Mouse (Mus musculus) kidney, adult 2 months (tissue): ENCODE measurements around the gene Tradd. TPM values are rescaled to one million over a fixed set of nuclear protein-coding genes. Genes with fewer than 3 reads are reported as not detected.
"Not testable (repeated sequence)": the region's sequence is repeated elsewhere in the genome, so short reads cannot be mapped to it uniquely, and the experiment has no call there.

Source experiments
- DNase-seq: peaks from one replicate; pipeline ENCODE4 v3.0.0; 2021
- H3K27ac ChIP-seq: fragments of 200-500 bp; 2 replicates; pipeline ENCODE4 v1.5.1; 2012; ENCODE audit warnings: low read depth, low read length, control low read depth, inconsistent platforms; ENCODE audit not compliant: insufficient read depth
- H3K27me3 ChIP-seq: fragments of 200-500 bp; replicated peaks from 2 replicates; pipeline ENCODE4 v1.6.1; 2012; ENCODE audit warnings: mild to moderate bottlenecking, moderate library complexity, low read length, inconsistent platforms; ENCODE audit not compliant: control insufficient read depth, insufficient read depth
- H3K36me3 ChIP-seq: fragments of 200-500 bp; 2 replicates; pipeline ENCODE4 v1.6.1; 2012; ENCODE audit warnings: mild to moderate bottlenecking, moderate library complexity, low read length, inconsistent platforms; ENCODE audit not compliant: control insufficient read depth, insufficient read depth
- H3K4me1 ChIP-seq: fragments of 200-500 bp; 2 replicates; pipeline ENCODE4 v1.6.1; 2011; ENCODE audit warnings: low read length; ENCODE audit not compliant: control insufficient read depth, insufficient read depth
- H3K4me3 ChIP-seq: fragments of 200-500 bp; 2 replicates; pipeline ENCODE4 v1.5.1; 2011; ENCODE audit warnings: mild to moderate bottlenecking, low read depth, low read length, control low read depth; ENCODE audit not compliant: insufficient read depth
- CTCF ChIP-seq: fragments of 200-500 bp; conservative IDR thresholded peaks from 2 replicates; pipeline ENCODE4 v1.5.1; 2011; ENCODE audit warnings: low read depth, mild to moderate bottlenecking, control low read depth, low read length, moderate library complexity, mixed read lengths; ENCODE audit not compliant: insufficient read depth, insufficient read length
- POLR2A ChIP-seq: fragments of 200-500 bp; IDR thresholded peaks from one replicate; pipeline ENCODE4 v1.6.1; 2011; ENCODE audit warnings: low read depth, low read length, control low read depth
- WGBS: fragments of 180-500 bp; shearing (Covaris S2); methylation state at CpG from one replicate; pipeline ENCODE4 v1.1.7; 2018; 5-methylcytosine and 5-hydroxymethylcytosine counted together
- polyA plus RNA-seq: library from polyadenylated mRNA; depleted of rRNA; stranded (reverse); fragments of >200 nt; gene quantifications from 2 replicates; pipeline ENCODE4 v1.2.3, GENCODE M21; 2012

Tradd gene
- polyA plus RNA-seq, 1 experiment = 13.5 TPM

DNA sequence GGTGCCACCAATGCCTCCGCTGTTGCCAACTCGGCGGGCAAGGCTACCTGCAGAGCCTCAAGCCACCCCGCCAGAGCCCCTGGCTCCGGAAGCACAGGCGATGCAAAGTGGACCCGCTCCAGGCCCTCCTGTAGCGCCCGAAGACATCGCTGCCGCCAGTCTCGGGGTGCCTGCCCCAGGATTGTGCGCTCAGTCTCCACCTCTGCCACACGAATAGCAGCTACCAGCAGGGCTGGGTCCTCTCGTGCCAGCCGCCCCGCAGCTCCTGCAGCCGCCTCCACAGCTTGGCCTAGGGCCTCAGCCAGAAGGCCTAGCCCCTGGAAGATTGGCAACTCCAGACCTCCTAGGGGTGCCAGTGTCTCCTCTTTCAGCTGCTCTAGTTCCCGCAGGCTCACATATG, 29.0 kb upstream of the Tradd start:
- H3K4me3 ChIP-seq = no peak overlapping the region
- TF ChIP-seq POLR2A (no peak), CTCF (no peak)
- H3K27ac ChIP-seq = no peak overlapping the region

DNA sequence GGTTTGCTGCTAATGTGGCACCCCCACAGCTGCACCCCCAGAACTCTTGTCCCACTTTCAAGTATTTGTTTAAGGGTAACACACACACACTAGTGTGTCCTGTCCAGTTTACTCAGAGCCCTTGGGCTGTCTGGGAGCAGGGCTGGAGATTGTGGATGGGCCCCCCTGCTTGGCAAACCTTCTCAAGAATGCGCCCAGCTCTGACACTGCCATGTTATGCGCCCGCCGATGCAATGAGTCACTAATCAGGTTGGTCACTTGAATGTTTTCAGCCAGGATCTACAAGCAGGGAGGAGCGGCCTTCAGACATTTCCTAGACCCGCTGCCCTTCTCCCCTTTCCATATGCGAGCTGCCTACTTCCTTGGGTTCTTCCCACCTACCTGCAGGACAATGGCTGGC, 28.1 kb upstream of the Tradd start:
- Histone ChIP-seq H3K4me3 (no peak overlapping the region), H3K27me3 (no peaks in the 10 kb centered on the region), H3K4me1 (peaks cover 9% of the 10 kb centered on the region), H3K27ac (no peak overlapping the region), H3K36me3 (no peaks in the 10 kb centered on the region)
- TF ChIP-seq CTCF = no peak
- no peak for TF ChIP-seq POLR2A
- 62% methylated on average over 7 of the region's 7 CpGs for WGBS
- DNase-seq = no peak

More for the DNA sequence above, 29.0 kb upstream of the Tradd start:
- Histone ChIP-seq H3K4me1 (peaks cover 9% of the 10 kb centered on the region), H3K27me3 (no peaks in the 10 kb centered on the region), H3K36me3 (no peaks in the 10 kb centered on the region)
- 77% methylated on average over 19 of the region's 19 CpGs for WGBS
- no peak for DNase-seq

DNA sequence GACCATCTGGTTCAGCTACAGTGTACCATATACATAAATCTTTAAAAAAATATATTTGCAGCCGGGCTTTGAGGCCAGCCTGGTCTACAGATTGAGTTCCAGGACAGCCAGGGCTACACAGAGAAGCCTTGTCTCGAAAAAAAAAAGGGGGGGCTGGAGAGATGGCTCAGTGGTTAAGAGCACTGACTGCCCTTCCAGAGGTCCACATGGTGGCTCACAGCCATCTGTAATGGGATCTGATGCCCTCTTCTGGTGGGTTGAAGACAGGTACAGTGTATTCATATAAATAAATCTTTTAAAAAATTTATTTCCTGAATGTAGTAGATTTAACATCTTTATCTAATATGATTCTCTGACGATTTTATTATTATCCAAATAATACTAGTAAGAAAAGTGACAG, 27.4 kb upstream of the Tradd start:
- H3K4me3 ChIP-seq, H3K27ac ChIP-seq, H3K36me3 ChIP-seq, DNase-seq, H3K4me1 ChIP-seq, H3K27me3 ChIP-seq: not testable (repeated sequence)
- WGBS = 57% methylated on average over 3 of the region's 3 CpGs

DNA sequence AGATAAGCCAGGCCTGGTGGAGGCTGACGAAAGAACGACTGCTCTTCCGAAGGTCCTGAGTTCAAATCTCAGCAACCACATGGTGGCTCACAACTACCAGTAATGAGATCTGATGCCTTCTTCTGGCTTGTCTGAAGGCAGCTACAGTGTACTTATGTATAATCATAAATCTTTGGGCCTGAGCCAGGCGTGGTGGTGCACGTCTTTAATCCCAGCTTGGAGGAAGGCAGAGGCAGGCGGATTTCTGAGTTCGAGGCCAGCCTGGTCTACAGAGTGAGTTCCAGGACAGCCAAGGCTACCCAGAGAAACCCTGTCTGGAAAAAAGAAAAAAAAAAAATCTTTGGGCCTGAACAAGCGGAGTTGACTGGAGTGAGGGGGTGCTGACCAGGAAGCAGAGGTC, 27.0 kb upstream of the Tradd start:
- DNase-seq, H3K4me3 ChIP-seq, H3K27ac ChIP-seq, H3K4me1 ChIP-seq, H3K36me3 ChIP-seq, H3K27me3 ChIP-seq: not testable (repeated sequence)
- 78% methylated on average over 8 of the region's 8 CpGs for WGBS

DNA sequence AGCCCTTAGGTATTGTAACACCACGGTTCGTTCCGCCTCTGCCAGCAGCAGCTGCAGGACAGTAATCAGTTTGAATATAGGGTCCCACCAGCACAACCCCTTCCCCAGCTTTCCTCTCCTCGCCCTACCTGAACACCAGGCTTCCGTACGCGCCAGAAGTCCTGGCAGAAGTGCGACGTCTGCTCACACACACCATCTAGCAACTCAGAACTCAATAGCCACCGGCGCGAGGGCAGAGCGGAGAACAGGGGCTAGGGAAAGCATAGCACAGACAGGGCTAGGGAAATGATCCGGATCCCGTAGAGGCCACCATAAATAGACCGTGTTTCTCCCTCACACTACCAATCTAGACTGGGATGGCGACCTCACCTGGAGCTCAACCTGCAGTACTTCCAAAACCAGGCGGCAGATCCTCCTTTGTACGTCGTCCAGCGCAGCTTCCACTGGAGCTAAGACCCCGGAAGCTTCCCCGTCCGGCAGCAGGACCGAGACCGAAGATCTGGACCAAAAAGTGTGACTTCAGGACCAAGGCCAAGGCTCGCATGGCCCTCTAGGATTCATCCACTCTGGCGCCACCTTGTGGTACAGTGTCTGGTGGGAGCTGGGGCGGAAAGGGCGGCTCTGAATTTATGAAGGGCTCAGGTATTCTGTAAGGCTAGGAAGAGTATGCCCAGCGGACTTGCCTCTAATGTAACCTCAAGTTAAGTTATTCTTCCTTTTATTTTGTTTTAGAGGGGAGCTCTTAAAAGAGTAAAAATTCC, 26.3 kb upstream of the Tradd start:
- Histone ChIP-seq H3K27ac (no peak overlapping the region), H3K4me3 (no peak overlapping the region), H3K4me1 (peaks cover 7% of the 10 kb centered on the region; the same call in 1 of the 2 replicates), H3K36me3 (no peaks in the 10 kb centered on the region), H3K27me3 (no peaks in the 10 kb centered on the region)
- peak; percentile 91 for DNase-seq
- no peak for TF ChIP-seq POLR2A
- TF ChIP-seq CTCF = peak; percentile 93
- WGBS = 17% methylated on average over 31 of the region's 31 CpGs

DNA sequence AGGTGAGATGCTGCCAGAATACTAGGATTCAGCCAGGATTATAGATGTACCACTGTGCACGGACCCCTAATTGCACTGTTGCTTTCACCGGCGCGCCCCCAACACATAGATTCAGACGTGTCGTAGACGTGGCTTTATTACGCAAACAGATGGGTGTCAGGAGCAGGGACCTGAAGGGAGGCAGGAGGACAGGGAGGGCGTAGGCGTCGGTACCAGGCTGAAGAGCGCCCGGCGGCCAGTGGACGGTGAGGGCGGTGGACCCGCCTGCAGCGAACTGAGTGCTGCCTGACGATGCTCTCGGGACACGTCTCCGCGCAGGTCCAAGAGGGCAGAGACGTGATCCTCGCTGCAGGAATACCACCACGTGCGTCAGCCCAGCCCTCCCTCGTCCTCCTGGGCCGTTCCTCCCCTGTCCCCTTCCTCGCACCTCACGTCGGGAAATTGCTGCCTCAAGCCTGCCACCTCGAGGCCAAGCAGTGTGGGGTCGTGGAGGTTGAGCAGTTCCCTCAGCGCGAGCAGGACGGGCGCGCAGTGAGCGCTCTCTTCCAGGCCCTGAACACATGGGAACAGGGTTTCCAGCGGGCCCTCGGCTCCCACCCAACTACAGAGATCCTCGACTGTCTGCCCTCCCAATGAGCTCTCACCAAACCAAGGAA, 25.5 kb upstream of the Tradd start, which contains the start of gene 4931428F04Rik:
Gene 4931428F04Rik, minus strand, starts transcription at position 60 of the 656 bp plus-strand sequence.
- TF ChIP-seq CTCF = peak; percentile 53
- no peak for TF ChIP-seq POLR2A
- peak within 1 kb of the TSS; percentile 30; the same call in 1 of the 2 replicates for H3K27ac ChIP-seq
- H3K36me3 ChIP-seq = no peaks in the 10 kb centered on the region
- 8% methylated on average over 43 of the region's 43 CpGs for WGBS
- peak within 1 kb of the TSS; percentile 59 for H3K4me3 ChIP-seq
- no peaks in the 10 kb centered on the region for H3K27me3 ChIP-seq
- DNase-seq = peak; percentile 28
- peaks cover 7% of the 10 kb centered on the region; the same call in 1 of the 2 replicates for H3K4me1 ChIP-seq

DNA sequence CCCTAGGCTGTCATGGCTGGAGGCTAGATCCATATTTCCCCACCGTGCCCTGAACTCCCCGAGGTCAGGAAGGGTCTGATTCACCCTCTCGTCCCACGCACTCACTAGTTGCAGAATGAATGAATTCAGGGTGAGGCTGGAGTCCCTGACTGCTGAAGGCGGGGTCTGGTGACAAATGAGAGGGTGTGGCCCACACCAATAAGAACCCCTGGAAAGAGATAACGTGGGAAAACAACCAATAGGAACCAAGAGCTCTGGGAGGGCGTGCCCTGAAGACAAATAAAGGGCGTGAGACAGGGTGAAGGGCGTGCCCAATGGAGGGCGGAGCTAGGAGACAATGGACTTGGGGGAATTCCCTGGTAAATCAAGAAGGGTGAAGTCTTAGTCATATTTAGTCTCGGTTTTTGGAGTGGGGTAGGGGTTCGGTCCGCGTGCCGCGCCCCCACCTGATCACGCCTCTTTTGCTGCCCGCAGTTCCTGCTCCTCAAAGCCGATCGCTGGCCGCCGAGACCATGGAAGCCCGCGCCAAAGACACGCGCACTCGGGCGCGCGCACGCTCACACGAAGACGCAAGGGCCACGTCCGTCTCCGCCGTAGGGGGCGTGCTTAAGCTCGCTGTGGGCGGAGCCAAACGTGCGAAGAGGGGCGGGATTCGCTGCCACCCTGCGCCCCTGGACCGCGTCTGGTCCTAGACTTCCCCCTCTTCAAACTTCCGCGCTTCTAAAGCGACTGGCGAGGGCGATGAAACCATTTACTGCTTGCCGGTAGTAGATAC, 24.7 kb upstream of the Tradd start:
- TF ChIP-seq POLR2A (peak; percentile 18), CTCF (no peak)
- H3K4me3 ChIP-seq = peak overlapping the region; percentile 59
- peak; percentile 90 for DNase-seq
- peaks cover 7% of the 10 kb centered on the region; the same call in 1 of the 2 replicates for H3K4me1 ChIP-seq
- H3K36me3 ChIP-seq = no peaks in the 10 kb centered on the region
- peak overlapping the region; percentile 30; the same call in 1 of the 2 replicates for H3K27ac ChIP-seq
- no peaks in the 10 kb centered on the region for H3K27me3 ChIP-seq
- 3% methylated on average over 53 of the region's 53 CpGs for WGBS
